Mouse (Mus musculus): ENCODE data around the gene Crb1.

- no peak for TF ChIP-seq CTCF (IDR thresholded peaks at IDR 0.05; ENCODE audit: extremely low read depth, insufficient read length, insufficient replicate concordance, low read depth, low read length)
- no peak for TF ChIP-seq POLR2A (IDR thresholded peaks at IDR 0.05; ENCODE audit: low read depth, low read length)
These were observed 62.5 kb downstream of the Crb1 start for GRCm38 (mm10) chr1:139314297-139314874.

Measured in small intestine, adult 2 months (tissue).